Mouse (Mus musculus) urinary bladder, postnatal 10 days (tissue): ENCODE measurements around the gene 5730522E02Rik.

ENCODE experiments used
- DNase-seq: peaks from one replicate; pipeline ENCODE4 v3.0.0; 2022; ENCODE audit warnings: low spot score

The 5730522E02Rik gene

DNA sequence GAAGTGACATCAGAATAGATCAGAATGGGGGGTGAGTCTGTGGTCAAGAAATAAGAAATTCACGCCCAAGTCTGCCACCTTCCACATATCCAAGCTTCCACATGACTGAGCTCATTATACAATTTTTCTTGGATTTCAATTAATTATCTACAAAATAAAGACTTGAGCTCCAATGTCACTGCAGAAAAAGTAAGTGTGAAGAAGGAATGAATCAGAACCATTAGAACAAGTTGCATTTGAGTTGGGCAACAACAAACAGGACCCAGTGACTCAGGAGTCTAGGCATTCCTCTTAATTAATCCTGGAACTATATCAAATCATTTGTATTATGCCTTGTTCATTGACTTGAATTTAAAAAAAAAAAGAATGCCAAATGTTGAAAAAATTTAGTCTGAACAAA is 422.9 kb downstream of the 5730522E02Rik start:
- DNase-seq = no peak

DNA sequence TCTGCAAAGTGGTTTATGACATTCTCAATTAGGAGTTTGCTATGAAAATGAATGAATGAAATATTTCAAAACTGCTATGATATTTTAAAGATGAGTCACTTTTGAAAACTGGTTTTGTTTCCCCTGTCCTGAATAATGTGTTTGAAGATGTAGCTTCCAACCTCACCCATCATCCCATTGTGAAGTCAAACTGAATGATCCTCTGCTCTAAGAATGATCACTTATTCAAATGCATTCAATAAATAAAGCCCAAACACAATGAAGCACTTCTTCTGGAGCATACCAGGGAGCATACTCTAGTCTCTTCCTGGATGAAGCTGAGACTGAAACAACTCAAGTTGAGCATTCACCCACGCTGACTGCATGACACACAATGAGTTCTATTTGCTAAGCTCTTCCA is 438.3 kb downstream of the 5730522E02Rik start:
- DNase-seq = no peak

DNA sequence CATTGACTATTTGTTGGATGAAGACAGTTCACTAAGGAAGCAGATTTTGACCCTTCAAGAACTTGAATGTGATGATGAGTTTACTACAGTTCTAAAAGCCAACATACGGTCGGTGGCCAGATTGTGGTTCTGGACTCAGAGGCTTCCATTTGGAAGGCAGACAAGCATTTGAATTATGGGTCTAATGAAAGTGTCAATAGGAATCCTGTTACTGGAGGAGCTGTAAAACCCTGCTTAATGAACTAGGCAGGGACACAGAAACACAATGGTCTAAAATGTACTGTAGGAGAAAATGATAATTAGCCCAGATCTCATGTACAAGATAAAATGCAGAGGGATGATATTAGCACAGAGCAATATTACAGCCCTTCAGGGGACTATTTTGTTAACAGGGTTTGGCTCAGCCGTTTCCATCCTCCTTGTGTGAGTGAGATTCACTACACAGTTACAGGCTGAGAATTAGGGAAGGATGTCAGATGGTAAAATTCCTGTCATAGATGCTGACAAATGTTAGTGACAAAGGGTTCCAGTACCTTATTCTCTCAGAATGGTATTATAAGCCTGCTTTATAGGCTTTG is 439.5 kb downstream of the 5730522E02Rik start:
- no peak for DNase-seq

DNA sequence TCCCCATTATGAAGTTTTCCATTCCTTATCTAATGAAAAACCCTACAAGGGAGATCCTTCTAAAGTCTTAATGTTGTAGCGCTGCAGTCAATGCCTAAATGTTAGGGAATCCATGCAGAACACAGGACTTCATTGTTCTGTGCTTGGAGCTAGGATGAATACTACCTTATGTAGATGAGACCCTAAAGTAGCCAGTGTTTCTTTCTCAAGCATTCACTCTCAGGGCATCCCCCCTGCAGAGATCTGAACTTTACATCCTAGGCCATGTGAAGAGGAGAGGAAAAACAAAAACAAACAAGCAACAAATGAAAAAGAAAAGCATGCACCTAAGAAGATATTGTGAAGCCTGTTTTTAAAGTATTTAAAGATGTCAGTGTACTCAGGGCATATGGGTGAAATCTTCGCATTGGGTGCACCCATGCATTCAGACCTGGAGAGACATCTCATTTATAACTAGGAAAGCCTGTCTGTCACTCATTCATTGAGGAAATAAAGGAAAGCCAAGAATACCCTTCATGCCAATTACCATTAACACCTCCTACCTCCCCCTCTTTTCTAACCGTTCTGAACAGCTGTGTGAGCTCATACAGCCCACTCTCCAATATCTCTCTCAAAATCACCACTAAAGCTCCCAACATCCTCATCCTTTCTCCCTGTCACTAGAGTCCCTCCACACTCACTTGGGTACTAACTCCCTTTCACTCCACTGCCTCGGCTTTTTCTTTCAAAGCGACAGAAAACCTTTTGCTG is 442.8 kb downstream of the 5730522E02Rik start:
- DNase-seq = no peak

GRCm38 (mm10) chr11:25753156-25753899 is 457.2 kb downstream of the 5730522E02Rik start:
- no peak for DNase-seq

GRCm38 (mm10) chr11:25752418-25752817 is 458.1 kb downstream of the 5730522E02Rik start:
- DNase-seq = no peak

DNA sequence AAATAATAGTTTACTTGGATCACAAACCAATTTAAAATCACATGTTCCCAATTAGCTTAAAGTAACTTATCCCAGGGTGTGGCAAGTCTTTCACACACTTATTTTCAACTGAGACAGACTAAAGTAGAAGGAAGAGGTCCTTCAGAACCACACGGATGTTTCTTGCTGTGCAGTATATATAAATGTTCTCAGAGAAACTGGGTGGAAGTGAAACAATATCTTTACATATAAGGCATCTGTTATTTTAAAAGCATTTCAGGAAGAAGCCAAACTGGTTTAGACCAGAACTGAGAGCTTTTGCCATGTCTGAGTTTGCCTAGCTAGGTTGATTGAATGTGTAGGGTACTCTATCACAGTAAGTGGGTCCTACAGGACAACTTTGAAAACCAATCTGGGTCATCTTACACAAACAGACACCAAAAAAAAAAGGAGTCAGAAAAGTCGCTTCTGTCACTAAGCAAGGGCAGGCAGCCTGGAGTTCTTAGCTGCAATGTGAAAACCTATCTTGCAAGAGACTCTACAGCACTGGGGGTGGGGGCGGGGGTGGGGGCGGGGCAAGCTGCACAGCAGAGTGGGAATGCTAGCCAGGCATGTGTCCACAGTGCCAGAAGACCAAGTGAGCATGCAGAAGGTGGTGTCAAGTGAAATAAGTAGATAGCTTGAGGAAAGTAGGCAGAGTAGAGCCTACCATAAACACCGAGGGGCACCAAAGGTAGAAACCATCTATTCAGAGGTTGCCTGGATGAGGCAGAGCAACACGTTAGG is 463.3 kb downstream of the 5730522E02Rik start:
- no peak for DNase-seq

GRCm38 (mm10) chr11:25743664-25744063 is 466.9 kb downstream of the 5730522E02Rik start:
- no peak for DNase-seq

DNA sequence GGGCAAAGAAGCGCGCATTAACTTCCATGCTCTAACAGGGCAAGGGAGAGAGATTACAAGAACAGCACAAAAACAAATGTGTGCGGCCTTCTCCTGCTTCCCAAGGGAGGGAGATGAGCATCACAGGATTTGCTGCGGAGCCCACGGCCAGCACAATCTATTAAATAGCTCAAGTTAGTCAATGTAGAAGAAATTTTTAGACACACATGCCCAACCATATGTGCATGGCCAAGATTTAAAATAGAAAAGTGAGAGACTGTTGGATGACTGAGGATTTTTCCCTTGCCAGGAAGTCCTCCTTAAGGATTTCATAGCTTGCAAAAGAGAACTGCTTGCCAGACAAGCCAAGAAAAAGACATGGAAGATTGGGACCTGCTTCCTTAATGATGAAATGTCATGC is 473.3 kb downstream of the 5730522E02Rik start:
- DNase-seq = no peak

DNA sequence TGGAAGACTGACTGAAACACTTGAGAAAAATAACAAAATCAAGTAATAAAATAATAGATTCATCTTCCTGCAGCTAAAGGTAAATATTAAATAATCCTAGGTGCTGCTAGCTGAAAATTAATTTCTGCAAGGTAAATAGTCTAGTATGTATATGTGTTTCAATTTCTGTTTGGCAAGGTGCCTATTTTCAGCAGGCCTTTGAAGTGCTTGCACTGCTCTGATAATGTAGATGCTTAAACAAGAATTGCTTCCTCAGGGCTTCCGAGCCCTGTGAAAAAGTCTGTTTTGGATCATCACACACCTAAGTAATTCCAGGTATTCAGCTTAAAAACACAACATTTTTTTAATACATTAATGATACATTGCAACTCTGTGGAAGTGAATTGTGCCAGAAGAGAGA is 481.1 kb downstream of the 5730522E02Rik start:
- DNase-seq = no peak

GRCm38 (mm10) chr11:25715447-25716321 is 494.9 kb downstream of the 5730522E02Rik start:
- no peak for DNase-seq

DNA sequence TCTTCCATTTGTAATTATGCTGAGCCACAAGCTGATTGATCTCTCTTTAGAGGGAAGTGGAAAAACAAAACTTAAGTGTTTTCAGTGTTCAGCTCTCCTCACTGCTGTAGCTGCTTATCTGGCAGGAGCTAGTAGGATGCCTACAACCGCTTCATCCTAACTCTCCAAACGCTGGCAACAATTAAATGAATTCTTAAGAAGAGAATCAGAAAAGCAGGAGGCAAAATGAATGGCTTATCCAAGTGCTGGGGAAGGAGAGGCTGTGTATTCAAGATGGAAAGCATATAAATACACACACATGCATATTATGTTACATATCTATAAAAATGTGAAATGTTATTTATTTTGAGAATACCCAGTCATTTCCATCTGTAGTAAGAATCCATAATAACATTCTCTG is 500.0 kb downstream of the 5730522E02Rik start:
- no peak for DNase-seq

- DNase-seq = no peak
Observed at GRCm38 (mm10) chr11:25709892-25710291, 500.7 kb downstream of the 5730522E02Rik start.

GRCm38 (mm10) chr11:25704332-25705168 is 506.0 kb downstream of the 5730522E02Rik start:
- no peak for DNase-seq

- DNase-seq = no peak
Observed at GRCm38 (mm10) chr11:25702791-25703190, 507.8 kb downstream of the 5730522E02Rik start.

DNA sequence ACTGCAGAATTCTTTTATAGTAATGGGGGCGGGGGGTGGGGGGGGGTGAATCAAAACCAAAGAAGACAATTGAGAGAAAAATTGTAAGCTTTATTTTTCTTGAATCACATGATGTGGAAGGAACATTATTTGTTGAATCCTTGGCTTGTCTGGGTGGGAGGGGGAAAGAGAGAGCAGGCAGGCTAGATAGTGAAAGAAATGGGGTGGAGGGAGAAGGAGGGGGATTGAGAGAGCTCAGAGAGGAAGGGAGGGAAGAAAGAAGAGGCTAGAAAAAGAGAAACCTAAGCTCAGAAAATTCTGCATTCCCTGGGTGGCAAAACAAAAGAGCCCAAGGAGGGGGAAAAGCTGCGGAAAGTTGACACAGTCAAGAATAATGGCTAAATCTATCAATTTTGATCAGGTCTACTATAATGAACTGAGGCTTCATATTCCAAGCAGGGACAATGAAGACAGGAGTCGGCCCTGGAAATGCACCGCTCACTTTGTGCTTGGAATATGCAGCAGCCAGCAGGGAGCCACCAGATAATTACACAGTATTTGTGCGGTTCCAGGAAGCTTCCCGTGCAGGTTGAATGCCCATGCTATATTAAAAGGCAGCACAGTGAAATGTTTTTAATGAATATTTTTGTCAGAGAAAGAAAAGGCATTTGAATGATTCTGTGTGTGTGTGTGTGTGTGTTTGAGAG is 512.9 kb downstream of the 5730522E02Rik start:
- no peak for DNase-seq

- DNase-seq = no peak
Observed at GRCm38 (mm10) chr11:25696168-25696567, 514.4 kb downstream of the 5730522E02Rik start.

DNA sequence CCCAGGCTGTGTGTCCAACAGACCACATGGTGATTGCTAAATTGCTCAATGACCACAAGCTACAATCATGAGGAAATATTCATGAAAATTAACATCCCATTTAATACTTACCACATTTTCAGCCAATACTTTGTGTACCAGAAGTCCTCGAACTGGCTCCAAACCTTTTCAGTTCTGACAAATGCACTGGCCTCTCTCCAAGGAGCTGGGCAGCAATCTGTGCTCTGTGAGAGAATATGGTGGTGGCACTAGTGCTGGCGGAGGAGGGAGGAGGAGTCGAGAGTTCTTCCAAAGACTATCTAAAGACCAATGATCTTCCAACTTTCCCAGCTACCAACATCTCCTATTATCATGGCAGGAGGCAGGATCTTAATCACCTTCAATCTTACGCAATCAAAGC is 525.8 kb downstream of the 5730522E02Rik start:
- no peak for DNase-seq

DNA sequence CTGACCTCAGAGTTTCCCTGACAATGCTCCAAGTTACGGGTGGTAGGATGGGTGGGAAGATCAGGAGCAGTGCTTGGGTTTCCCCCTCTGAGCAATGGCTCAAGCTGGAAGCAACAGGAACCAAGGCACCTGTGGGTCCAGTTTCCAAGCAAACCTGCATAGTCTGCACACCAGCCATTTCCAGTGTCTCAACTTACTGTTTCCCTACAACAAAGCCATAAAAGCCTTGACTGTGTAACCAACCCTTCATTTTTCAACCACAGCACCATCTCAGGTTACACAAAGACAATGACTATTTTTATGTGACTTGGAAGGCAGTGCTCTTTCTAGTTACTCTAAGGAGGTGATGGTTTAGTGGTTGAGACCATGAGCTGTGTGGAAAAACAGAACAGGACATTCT is 530.7 kb downstream of the 5730522E02Rik start:
- no peak for DNase-seq

DNA sequence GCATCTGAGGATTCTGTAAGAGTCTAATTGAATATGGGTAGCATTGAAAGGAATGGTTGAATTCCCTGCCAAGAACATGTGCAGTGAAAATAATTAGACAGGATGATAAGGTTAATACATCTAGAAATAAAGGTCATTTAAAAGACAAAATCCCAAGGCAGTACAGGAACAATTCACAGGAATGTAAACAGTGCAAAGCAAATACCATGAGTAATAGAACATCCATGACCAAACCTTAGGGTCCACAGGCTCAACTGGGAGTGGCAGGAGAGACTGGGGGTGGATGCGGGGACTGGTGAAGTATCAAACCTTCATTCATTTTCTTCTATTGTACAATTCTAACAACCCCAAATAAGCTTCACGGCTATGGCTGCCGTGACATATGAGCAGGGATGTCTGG is 536.4 kb downstream of the 5730522E02Rik start:
- no peak for DNase-seq
